Mouse (Mus musculus) forebrain, embryonic 12.5 days (tissue): ENCODE measurements around the gene Eif5b. TPM values are rescaled to one million over a fixed set of nuclear protein-coding genes. Genes with fewer than 3 reads are reported as not detected.
A peak's percentile ranks its signal among the peaks of the same experiment; 100 is the strongest.

Source experiments
- ATAC-seq: fragments of 200-750 bp; cut with Nextera tagmentation; 2 replicates; pipeline ENCODE4 v1.8.0; 2017; ENCODE audit warnings: moderate TSS enrichment; ENCODE audit not compliant: low FRiP score
- H3K27ac ChIP-seq: fragments of 300-500 bp; sonication (generic); 2 replicates; pipeline ENCODE4 v1.5.1; 2016; ENCODE audit warnings: mild to moderate bottlenecking
- H3K27me3 ChIP-seq: fragments of 300-500 bp; sonication (generic); 2 replicates; pipeline ENCODE4 v1.6.1; 2016; ENCODE audit warnings: mild to moderate bottlenecking
- H3K36me3 ChIP-seq: fragments of 300-500 bp; sonication (generic); replicated peaks from 2 replicates; pipeline ENCODE4 v1.6.1; 2016; ENCODE audit warnings: mild to moderate bottlenecking
- H3K4me1 ChIP-seq: fragments of 300-500 bp; sonication (generic); 2 replicates; pipeline ENCODE4 v1.6.1; 2016
- H3K4me2 ChIP-seq: fragments of 300-500 bp; sonication (generic); 2 replicates; pipeline ENCODE4 v1.6.1; 2016; ENCODE audit warnings: mild to moderate bottlenecking, moderate library complexity
- H3K4me3 ChIP-seq: fragments of 300-500 bp; sonication (generic); replicated peaks from 2 replicates; pipeline ENCODE4 v1.5.1; 2016; ENCODE audit warnings: mild to moderate bottlenecking
- H3K9ac ChIP-seq: fragments of 300-500 bp; sonication (generic); 2 replicates; pipeline ENCODE4 v1.6.1; 2016; ENCODE audit warnings: mild to moderate bottlenecking
- H3K9me3 ChIP-seq: fragments of 300-500 bp; sonication (generic); 2 replicates; pipeline ENCODE4 v1.6.1; 2016
- WGBS: fragments of 180-500 bp; shearing (Covaris S2); methylation state at CpG from one replicate; pipeline ENCODE4 v1.1.7; 2016; 5-methylcytosine and 5-hydroxymethylcytosine counted together
- polyA plus RNA-seq: library from polyadenylated mRNA; unstranded; fragments of >200 nt; fragmentation: Nextera tagmentation; extraction: Ambion mirVana; gene quantifications from 2 replicates; pipeline ENCODE4 v1.2.1, GENCODE M21; 2016

The Eif5b gene
- polyA plus RNA-seq, 1 experiment from 2014 or later = 34.3 TPM

- Histone ChIP-seq H3K27me3 (no peaks in the 10 kb centered on the region), H3K36me3 (peaks cover 39% of the 10 kb centered on the region), H3K27ac (no peak overlapping the region), H3K9ac (no peak overlapping the region), H3K4me1 (no peaks in the 10 kb centered on the region), H3K4me2 (no peak overlapping the region), H3K4me3 (no peak overlapping the region), H3K9me3 (no peaks in the 10 kb centered on the region)
- no peak for ATAC-seq
- WGBS = 92% methylated on average over 1 of the region's 1 CpGs
These were observed 13.5 kb upstream of the Eif5b start for GRCm38 (mm10) chr1:37984326-37984725.

- no peaks in the 10 kb centered on the region for H3K9me3 ChIP-seq
- H3K4me1 ChIP-seq = no peaks in the 10 kb centered on the region
- peaks cover 53% of the 10 kb centered on the region for H3K36me3 ChIP-seq
- no peak overlapping the region for H3K4me2 ChIP-seq
- H3K27ac ChIP-seq = no peak overlapping the region
- no peak for ATAC-seq
- H3K9ac ChIP-seq = no peak overlapping the region
- no peak overlapping the region for H3K4me3 ChIP-seq
- WGBS = 83% methylated on average over 9 of the region's 9 CpGs
- no peaks in the 10 kb centered on the region for H3K27me3 ChIP-seq
These were observed 12.0 kb upstream of the Eif5b start for GRCm38 (mm10) chr1:37985764-37986323.

GRCm38 (mm10) chr1:37987856-37988255 lies 10.0 kb upstream of the Eif5b start:
- no peaks in the 10 kb centered on the region for H3K27me3 ChIP-seq
- 98% methylated on average over 5 of the region's 5 CpGs for WGBS
- no peak overlapping the region for H3K4me3 ChIP-seq
- no peak overlapping the region for H3K27ac ChIP-seq
- H3K9me3 ChIP-seq = no peaks in the 10 kb centered on the region
- H3K4me1 ChIP-seq = no peaks in the 10 kb centered on the region
- no peak for ATAC-seq
- peaks cover 73% of the 10 kb centered on the region for H3K36me3 ChIP-seq
- no peak overlapping the region for H3K9ac ChIP-seq
- no peak overlapping the region for H3K4me2 ChIP-seq

GRCm38 (mm10) chr1:37996226-37996625 lies 1.6 kb upstream of the Eif5b start:
- Histone ChIP-seq H3K27me3 (no peaks in the 10 kb centered on the region), H3K27ac (no peak overlapping the region), H3K9ac (peak overlapping the region; percentile 75), H3K4me1 (peaks cover 20% of the 10 kb centered on the region), H3K4me2 (peak overlapping the region; percentile 86), H3K36me3 (peaks cover 43% of the 10 kb centered on the region), H3K4me3 (peak overlapping the region; percentile 98), H3K9me3 (no peaks in the 10 kb centered on the region)
- ATAC-seq = no peak
- WGBS = 45% methylated on average over 3 of the region's 3 CpGs

GRCm38 (mm10) chr1:37996877-37997484 lies 829 bp upstream of the Eif5b start:
- H3K4me2 ChIP-seq = peak overlapping the region; percentile 86
- peaks cover 20% of the 10 kb centered on the region for H3K4me1 ChIP-seq
- H3K27ac ChIP-seq = peak overlapping the region; percentile 92
- H3K4me3 ChIP-seq = peak overlapping the region; percentile 98
- under 1% methylated on average over 42 of the region's 42 CpGs for WGBS
- peaks cover 35% of the 10 kb centered on the region for H3K36me3 ChIP-seq
- H3K27me3 ChIP-seq = no peaks in the 10 kb centered on the region
- peak; percentile 97 for ATAC-seq
- peak overlapping the region; percentile 94 for H3K9ac ChIP-seq
- no peaks in the 10 kb centered on the region for H3K9me3 ChIP-seq

GRCm38 (mm10) chr1:37998371-37999199 lies 775 bp downstream of the Eif5b start:
- WGBS = 5% methylated on average over 45 of the region's 47 CpGs
- peak; percentile 16 for ATAC-seq
- peak overlapping the region; percentile 98 for H3K4me3 ChIP-seq

GRCm38 (mm10) chr1:37999552-37999951 lies 1.7 kb downstream of the Eif5b start:
- Histone ChIP-seq H3K36me3 (peaks cover 10% of the 10 kb centered on the region), H3K9ac (no peak overlapping the region), H3K4me3 (peak overlapping the region; percentile 98; the same call in 1 of the 2 replicates), H3K27me3 (no peaks in the 10 kb centered on the region), H3K4me2 (peak overlapping the region; percentile 86), H3K27ac (no peak overlapping the region), H3K9me3 (no peaks in the 10 kb centered on the region), H3K4me1 (peaks cover 20% of the 10 kb centered on the region)
- 81% methylated on average over 3 of the region's 3 CpGs for WGBS
- ATAC-seq = no peak

More at GRCm38 (mm10) chr1:37998371-37999199, 775 bp downstream of the Eif5b start:
- Histone ChIP-seq H3K4me1 (peaks cover 20% of the 10 kb centered on the region), H3K4me2 (peak overlapping the region; percentile 86), H3K27ac (peak overlapping the region; percentile 89), H3K36me3 (peaks cover 20% of the 10 kb centered on the region), H3K9me3 (no peaks in the 10 kb centered on the region), H3K9ac (peak overlapping the region; percentile 94), H3K27me3 (no peaks in the 10 kb centered on the region)

- no peak for ATAC-seq
- no peak overlapping the region for H3K27ac ChIP-seq
- no peak overlapping the region for H3K9ac ChIP-seq
- H3K9me3 ChIP-seq = no peaks in the 10 kb centered on the region
- H3K4me3 ChIP-seq = no peak overlapping the region
- no peaks in the 10 kb centered on the region for H3K36me3 ChIP-seq
- WGBS = 95% methylated on average over 8 of the region's 8 CpGs
- H3K4me2 ChIP-seq = no peak overlapping the region
- no peaks in the 10 kb centered on the region for H3K27me3 ChIP-seq
- H3K4me1 ChIP-seq = peaks cover 20% of the 10 kb centered on the region
These were observed 3.0 kb downstream of the Eif5b start for GRCm38 (mm10) chr1:38000844-38001243.

GRCm38 (mm10) chr1:38001956-38002355 lies 4.1 kb downstream of the Eif5b start:
- ATAC-seq = no peak
- H3K9ac ChIP-seq = no peak overlapping the region
- WGBS = 96% methylated on average over 9 of the region's 9 CpGs
- H3K4me1 ChIP-seq = peaks cover 13% of the 10 kb centered on the region
- no peaks in the 10 kb centered on the region for H3K9me3 ChIP-seq
- no peaks in the 10 kb centered on the region for H3K27me3 ChIP-seq
- no peaks in the 10 kb centered on the region for H3K36me3 ChIP-seq
- no peak overlapping the region for H3K4me2 ChIP-seq
- H3K27ac ChIP-seq = no peak overlapping the region
- no peak overlapping the region for H3K4me3 ChIP-seq

GRCm38 (mm10) chr1:38003046-38003445 lies 5.2 kb downstream of the Eif5b start:
- no peaks in the 10 kb centered on the region for H3K27me3 ChIP-seq
- no peaks in the 10 kb centered on the region for H3K9me3 ChIP-seq
- H3K27ac ChIP-seq = no peak overlapping the region
- H3K4me1 ChIP-seq = peaks cover 13% of the 10 kb centered on the region
- no peak overlapping the region for H3K4me3 ChIP-seq
- no peak overlapping the region for H3K9ac ChIP-seq
- no peak overlapping the region for H3K4me2 ChIP-seq
- no peaks in the 10 kb centered on the region for H3K36me3 ChIP-seq
- no peak for ATAC-seq
- WGBS = 91% methylated on average over 3 of the region's 3 CpGs

GRCm38 (mm10) chr1:38006741-38007140 lies 8.9 kb downstream of the Eif5b start:
- WGBS = 83% methylated on average over 3 of the region's 3 CpGs
- no peaks in the 10 kb centered on the region for H3K4me1 ChIP-seq
- no peaks in the 10 kb centered on the region for H3K36me3 ChIP-seq
- no peak overlapping the region for H3K4me2 ChIP-seq
- H3K27me3 ChIP-seq = no peaks in the 10 kb centered on the region
- H3K27ac ChIP-seq = no peak overlapping the region
- no peak overlapping the region for H3K4me3 ChIP-seq
- H3K9me3 ChIP-seq = no peaks in the 10 kb centered on the region
- ATAC-seq = no peak
- no peak overlapping the region for H3K9ac ChIP-seq

- H3K4me3 ChIP-seq = no peak overlapping the region
- H3K36me3 ChIP-seq = no peaks in the 10 kb centered on the region
- H3K9ac ChIP-seq = no peak overlapping the region
- H3K4me1 ChIP-seq = no peaks in the 10 kb centered on the region
- WGBS = 86% methylated on average over 6 of the region's 6 CpGs
- no peaks in the 10 kb centered on the region for H3K9me3 ChIP-seq
- H3K4me2 ChIP-seq = no peak overlapping the region
- no peak overlapping the region for H3K27ac ChIP-seq
- no peak for ATAC-seq
- H3K27me3 ChIP-seq = no peaks in the 10 kb centered on the region
These were observed 13.8 kb downstream of the Eif5b start for GRCm38 (mm10) chr1:38011647-38012046.
